Mouse (Mus musculus): ENCODE data around the gene Lhx3.

GRCm38 (mm10) chr2:26234771-26235170 lies 26.7 kb upstream of the Lhx3 start:
- TF ChIP-seq TCF12 (IDR thresholded peaks at IDR 0.05; ENCODE audit: insufficient read depth, poor library complexity, severe bottlenecking) (no peak), MAX (IDR thresholded peaks at IDR 0.05; ENCODE audit: low read depth) (no peak), POLR2A (IDR thresholded peaks at IDR 0.05; ENCODE audit: insufficient read length, low read depth) (no peak)

All from myocyte (in vitro differentiated cells).